Mouse (Mus musculus): ENCODE measurements at regions not wholly inside any gene's neighbourhood (a gene's known extent, or its start where the extent isn't known, plus 50 kb on each side); places are given as distances from the start of the nearest gene placed in this dataset.

GRCm38 (mm10) chr16:80502559-80502958, 697.9 kb upstream of the Ncam2 start:
- no peak for TF ChIP-seq CTCF (conservative IDR thresholded peaks at IDR 0.05)
- DNase-seq (ENCODE audit: low spot score in 2 of 2): no peak
- Histone ChIP-seq H3K27ac (no peak overlapping the region), H3K4me3 (no peak overlapping the region)

DNA sequence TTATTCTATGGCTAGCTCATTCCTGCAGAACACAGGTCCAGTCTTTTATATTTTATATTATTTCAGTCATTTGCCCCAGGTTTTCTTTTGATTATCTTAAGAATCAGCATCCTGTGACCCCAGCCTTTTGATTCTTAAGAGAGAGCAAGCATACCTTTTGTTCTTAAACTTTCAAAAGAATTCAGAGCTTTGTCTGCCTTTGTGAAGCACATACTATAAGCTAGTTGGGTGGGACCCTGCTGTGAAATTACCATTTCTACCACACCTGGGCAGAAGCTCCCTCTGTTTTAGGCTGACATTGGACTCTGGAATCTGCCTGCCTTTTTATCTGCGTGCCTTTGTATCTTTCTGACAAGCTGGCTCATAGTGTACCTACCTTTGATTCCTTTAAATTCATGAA, 697.2 kb upstream of the Ncam2 start:
- H3K27ac ChIP-seq: no peak overlapping the region
- H3K4me3 ChIP-seq: no peak overlapping the region
- TF ChIP-seq CTCF (conservative IDR thresholded peaks at IDR 0.05): no peak
- DNase-seq (ENCODE audit: low spot score in 2 of 2): no peak

DNA sequence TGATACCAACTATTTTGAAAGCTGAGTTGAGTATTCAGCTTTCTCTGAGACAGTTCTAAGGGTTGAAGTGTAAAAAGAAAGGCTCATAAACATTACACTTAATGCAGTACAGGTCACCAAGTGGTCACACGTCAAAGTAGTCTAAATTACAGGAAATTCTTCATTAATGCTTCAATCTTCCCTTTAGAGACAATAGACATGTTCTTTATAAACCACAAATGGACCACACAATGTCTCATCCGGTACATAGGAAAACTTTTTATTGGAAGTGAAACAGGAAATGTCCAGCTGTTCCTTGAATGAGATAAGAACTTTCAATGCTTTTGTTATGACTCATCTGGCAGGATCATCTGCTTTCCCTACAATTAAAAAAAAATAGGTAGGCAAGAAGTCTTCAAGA, 687.8 kb upstream of the Ncam2 start:
- no peak for TF ChIP-seq CTCF (conservative IDR thresholded peaks at IDR 0.05)
- Histone ChIP-seq H3K27ac (no peak overlapping the region), H3K4me3 (no peak overlapping the region)
- no peak for DNase-seq (ENCODE audit: low spot score in 2 of 2)

- DNase-seq (ENCODE audit: low spot score in 2 of 2): no peak
- H3K4me3 ChIP-seq: no peak overlapping the region
- H3K27ac ChIP-seq: no peak overlapping the region
- peak; percentile 30 for TF ChIP-seq CTCF (conservative IDR thresholded peaks at IDR 0.05)
These were observed 662.5 kb upstream of the Ncam2 start for GRCm38 (mm10) chr16:80538039-80538438.

DNA sequence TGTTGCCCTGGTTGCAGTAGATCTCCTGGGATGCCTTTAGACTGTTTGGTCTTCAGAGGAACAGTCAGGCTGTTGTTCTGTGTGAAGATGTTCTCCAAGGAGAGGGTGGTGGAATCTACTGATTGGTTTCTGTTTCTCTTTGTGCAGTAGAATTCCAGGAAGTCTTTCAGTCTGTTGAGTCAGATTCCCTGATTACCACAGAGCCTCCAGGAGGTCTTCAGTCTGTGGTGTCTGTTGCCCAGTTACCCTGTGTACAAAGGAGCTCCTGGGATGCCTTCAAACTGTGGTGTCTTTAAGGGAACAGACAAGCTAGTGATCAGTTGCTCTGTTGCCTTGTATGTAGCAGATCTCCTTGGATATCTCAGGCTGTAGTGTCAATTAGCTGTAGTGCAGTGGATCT, 653.9 kb upstream of the Ncam2 start:
- TF ChIP-seq CTCF (conservative IDR thresholded peaks at IDR 0.05): no peak
- Histone ChIP-seq H3K4me3 (no peak overlapping the region), H3K27ac (no peak overlapping the region)
- no peak for DNase-seq (ENCODE audit: low spot score in 2 of 2)

GRCm38 (mm10) chr16:80567120-80567519, 633.4 kb upstream of the Ncam2 start:
- no peak overlapping the region for H3K4me3 ChIP-seq
- no peak for DNase-seq (ENCODE audit: low spot score in 2 of 2)
- no peak for TF ChIP-seq CTCF (conservative IDR thresholded peaks at IDR 0.05)
- no peak overlapping the region for H3K27ac ChIP-seq

DNA sequence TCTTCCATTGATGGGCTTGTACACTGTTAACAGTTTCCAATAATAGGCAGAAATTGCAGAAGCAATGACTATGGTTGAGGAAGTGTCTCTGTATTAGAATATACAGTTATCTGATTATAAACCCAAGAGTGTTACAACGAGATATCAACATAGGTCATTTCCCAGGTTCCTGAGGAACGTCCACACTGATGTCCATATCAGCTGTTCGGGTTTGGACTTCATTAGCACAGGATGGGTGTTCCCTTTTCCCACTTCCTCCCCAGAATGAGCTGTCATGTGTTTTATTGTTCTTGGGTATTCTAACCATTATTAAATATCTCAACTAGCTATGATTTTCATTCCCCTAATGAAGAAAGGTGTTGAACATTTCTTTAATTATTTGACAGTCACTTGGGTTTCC, 613.2 kb upstream of the Ncam2 start:
- DNase-seq (ENCODE audit: low spot score in 2 of 2): no peak
- no peak for TF ChIP-seq CTCF (conservative IDR thresholded peaks at IDR 0.05)
- H3K4me3 ChIP-seq: no peak overlapping the region
- no peak overlapping the region for H3K27ac ChIP-seq

- Histone ChIP-seq H3K4me3 (no peak overlapping the region), H3K27ac (no peak overlapping the region)
- DNase-seq (ENCODE audit: low spot score in 2 of 2): no peak
- TF ChIP-seq CTCF (conservative IDR thresholded peaks at IDR 0.05): no peak
These were observed 596.6 kb upstream of the Ncam2 start for GRCm38 (mm10) chr16:80603943-80604342.
